ENCODE assay signal across 9 mouse cellular contexts in the genomic region with DNA sequence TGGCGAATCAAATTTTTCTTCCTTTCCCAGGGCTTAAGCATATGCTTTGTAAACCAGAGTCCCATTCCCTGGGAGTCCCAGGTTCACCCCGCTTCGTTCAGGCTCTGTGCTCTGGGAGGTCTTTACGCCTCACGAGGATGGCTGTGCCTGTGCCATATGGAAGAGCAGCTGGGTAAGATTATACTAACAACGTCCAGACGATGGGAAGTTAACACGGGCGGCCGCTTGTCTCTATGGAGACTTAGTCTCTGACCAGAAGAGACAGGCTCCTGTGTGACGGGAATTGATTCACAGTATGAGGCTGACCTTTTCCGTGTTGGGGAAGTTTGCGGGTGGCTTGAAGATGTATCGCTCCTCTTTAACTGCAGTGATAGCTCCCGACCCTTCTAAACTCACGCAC.
A peak's percentile ranks its signal among the peaks of the same experiment; 100 is the strongest.
DNase-seq lines count a peak whose midpoint lies in the region; ATAC-seq and TF ChIP-seq lines count a peak whose summit lies in the region.
"Had no signal": no experiment of that assay in that cellular context is flagged by ENCODE, and none has a peak within 500 bp of the region (broad histone marks: within the 10 kb centered on the region; RNA-seq: fewer than 3 reads in every experiment).

No protein-coding gene starts in this region.

- H3K36me3 ChIP-seq in heart, embryonic 11.5 days (ENCODE audit: control insufficient read depth, insufficient read depth, low read length): no peaks in the 10 kb centered on the region
- no peaks in the 10 kb centered on the region for H3K36me3 ChIP-seq in forebrain, embryonic 11.5 days (ENCODE audit: control insufficient read depth, insufficient read depth, low read length)
- no peaks in the 10 kb centered on the region for H3K36me3 ChIP-seq in limb, embryonic 14.5 days (ENCODE audit: control insufficient read depth, insufficient read depth, low read length)

- no peak overlapping the region for H3K4me3 ChIP-seq in heart, embryonic 11.5 days (ENCODE audit: low read depth, low read length)
- no peak overlapping the region for H3K4me3 ChIP-seq in forebrain, embryonic 11.5 days (ENCODE audit: low read depth, low read length)
- no peak overlapping the region for H3K4me3 ChIP-seq in limb, embryonic 14.5 days (replicated peaks; ENCODE audit: low read length)

- no peak for DNase-seq in heart, postnatal 25 days (ENCODE audit: low spot score)
- DNase-seq in ZHBTc4 (ENCODE audit: low read depth, low spot score): peak; percentile 35
- DNase-seq in forebrain, embryonic 11.5 days (ENCODE audit: low spot score): peak; percentile 54
- peak; percentile 55 for DNase-seq in limb, embryonic 14.5 days (ENCODE audit: low spot score)
- no peak for DNase-seq in spleen, postnatal 14 days (ENCODE audit: low spot score in 2 of 2)
- no peak for DNase-seq in lung, postnatal 36 days
- no peak for DNase-seq in kidney, postnatal 25 days

- no peak for TF ChIP-seq POLR2A in limb, embryonic 14.5 days (IDR thresholded peaks at IDR 0.05; ENCODE audit: borderline replicate concordance, extremely low read depth, insufficient read depth, insufficient read length)

- WGBS in heart, embryonic 11.5 days (ENCODE audit: insufficient replicate concordance): 30% methylated on average over 16 of the region's 16 CpGs
- 50% methylated on average over 16 of the region's 16 CpGs for WGBS in forebrain, embryonic 11.5 days
- WGBS in limb, embryonic 14.5 days: 23% methylated on average over 16 of the region's 16 CpGs

- no peak for ATAC-seq in heart, embryonic 11.5 days (replicated peaks; ENCODE audit: insufficient number of reproducible peaks, low FRiP score, low TSS enrichment)
- ATAC-seq in forebrain, embryonic 11.5 days (replicated peaks; ENCODE audit: low FRiP score): 0 out of 2 replicates have a peak, but pooled peaks have one; percentile 30
- ATAC-seq in limb, embryonic 14.5 days (ENCODE audit: low FRiP score, low read depth): peak; percentile 67; the same call in 1 of the 2 replicates

- intact Hi-C loops in heart, postnatal 25 days (cut with DNase I): no loop called here

- H3K4me2 ChIP-seq in heart, embryonic 11.5 days: peak overlapping the region; percentile 37
- 0 out of 2 replicates have a peak overlapping the region, but pooled peaks have one; percentile 21 for H3K4me2 ChIP-seq in forebrain, embryonic 11.5 days (ENCODE audit: low read depth, low read length, severe bottlenecking)
- H3K4me2 ChIP-seq in limb, embryonic 14.5 days (replicated peaks; ENCODE audit: low read depth, low read length, severe bottlenecking): peak overlapping the region; percentile 35

- H3K9ac ChIP-seq in heart, embryonic 11.5 days (ENCODE audit: low read depth, low read length): no peak overlapping the region
- H3K9ac ChIP-seq in forebrain, embryonic 11.5 days (ENCODE audit: low read length): no peak overlapping the region
- H3K9ac ChIP-seq in limb, embryonic 14.5 days (ENCODE audit: low read depth, low read length, severe bottlenecking): no peak overlapping the region

- no peak overlapping the region for H3K27ac ChIP-seq in heart, embryonic 11.5 days (ENCODE audit: low read depth, low read length)
- no peak overlapping the region for H3K27ac ChIP-seq in forebrain, embryonic 11.5 days (ENCODE audit: low read depth, low read length)
- H3K27ac ChIP-seq in limb, embryonic 14.5 days (replicated peaks; ENCODE audit: low read depth, low read length): no peak overlapping the region
- H3K27ac ChIP-seq: macrophage had no signal

- H3K27me3 ChIP-seq in heart, embryonic 11.5 days (ENCODE audit: control insufficient read depth, insufficient read depth, low read length): no peaks in the 10 kb centered on the region
- H3K27me3 ChIP-seq in forebrain, embryonic 11.5 days (ENCODE audit: control insufficient read depth, insufficient read depth, low read length): no peaks in the 10 kb centered on the region
- H3K27me3 ChIP-seq in limb, embryonic 14.5 days (ENCODE audit: control insufficient read depth, insufficient read depth, low read length): no peaks in the 10 kb centered on the region; the same call in 1 of the 2 replicates

- no peaks in the 10 kb centered on the region for H3K9me3 ChIP-seq in heart, embryonic 11.5 days (replicated peaks; ENCODE audit: control insufficient read depth, low read length)
- H3K9me3 ChIP-seq in forebrain, embryonic 11.5 days (ENCODE audit: control insufficient read depth, low read length): no peaks in the 10 kb centered on the region
- H3K9me3 ChIP-seq in limb, embryonic 14.5 days (ENCODE audit: control insufficient read depth, low read length): no peaks in the 10 kb centered on the region

- H3K4me1 ChIP-seq in heart, embryonic 11.5 days (ENCODE audit: control insufficient read depth, insufficient read depth, low read length): peaks cover 6% of the 10 kb centered on the region; the same call in 1 of the 2 replicates
- no peaks in the 10 kb centered on the region for H3K4me1 ChIP-seq in forebrain, embryonic 11.5 days (replicated peaks; ENCODE audit: control insufficient read depth, insufficient read depth, low read length)
- no peaks in the 10 kb centered on the region for H3K4me1 ChIP-seq in limb, embryonic 14.5 days (ENCODE audit: control insufficient read depth, insufficient read depth, low read length)

Comparison
In these comparisons a context has a peak if more than half of its experiments do, and no peak if none do; other contexts are left out.
1. DNase-seq: peak in ZHBTc4 (single experiment), forebrain, embryonic 11.5 days (single experiment) and limb, embryonic 14.5 days (single experiment); none in heart, postnatal 25 days (single experiment), spleen, postnatal 14 days (0 of 2), lung, postnatal 36 days (single experiment) and kidney, postnatal 25 days (0 of 2).
2. Peak in every context shown above with its lines, with median percentiles within 50 percentile points of each other: H3K4me2 ChIP-seq.